Mouse (Mus musculus) liver, embryonic 12.5 days (tissue): Measurements from ENCODE around the gene Gm17657. TPM values are rescaled to one million over a fixed set of nuclear protein-coding genes. Genes with fewer than 3 reads are reported as not detected.

Experiments
- ATAC-seq: fragments of 200-750 bp; cut with Nextera tagmentation; 2 replicates; pipeline ENCODE4 v1.8.0; 2017; ENCODE audit warnings: moderate number of reproducible peaks, mild to moderate bottlenecking, moderate library complexity
- H3K27ac ChIP-seq: fragments of 300-500 bp; sonication (generic); 2 replicates; pipeline ENCODE4 v1.5.1; 2016; ENCODE audit warnings: mild to moderate bottlenecking
- H3K27me3 ChIP-seq: fragments of 300-500 bp; sonication (generic); replicated peaks from 2 replicates; pipeline ENCODE4 v1.6.1; 2016; ENCODE audit warnings: mild to moderate bottlenecking, moderate library complexity
- H3K36me3 ChIP-seq: fragments of 300-500 bp; sonication (generic); 2 replicates; pipeline ENCODE4 v1.6.1; 2016; ENCODE audit warnings: mild to moderate bottlenecking, moderate library complexity
- H3K4me1 ChIP-seq: fragments of 300-500 bp; sonication (generic); 2 replicates; pipeline ENCODE4 v1.6.1; 2016
- H3K4me2 ChIP-seq: fragments of 300-500 bp; sonication (generic); 2 replicates; pipeline ENCODE4 v1.6.1; 2016; ENCODE audit warnings: mild to moderate bottlenecking, moderate library complexity
- H3K4me3 ChIP-seq: fragments of 300-500 bp; sonication (generic); 2 replicates; pipeline ENCODE4 v1.5.1; 2016; ENCODE audit warnings: mild to moderate bottlenecking, moderate library complexity
- H3K9ac ChIP-seq: fragments of 300-500 bp; sonication (generic); 2 replicates; pipeline ENCODE4 v1.6.1; 2016; ENCODE audit warnings: mild to moderate bottlenecking, moderate library complexity
- H3K9me3 ChIP-seq: fragments of 300-500 bp; sonication (generic); replicated peaks from 2 replicates; pipeline ENCODE4 v1.6.1; 2016; ENCODE audit warnings: mild to moderate bottlenecking, moderate library complexity
- WGBS: fragments of 180-500 bp; shearing (Covaris S2); methylation state at CpG from one replicate; pipeline ENCODE4 v1.1.7; 2016; ENCODE audit not compliant: insufficient replicate concordance; 5-methylcytosine and 5-hydroxymethylcytosine counted together
- polyA plus RNA-seq: library from polyadenylated mRNA; unstranded; fragments of >200 nt; fragmentation: Nextera tagmentation; extraction: Ambion mirVana; gene quantifications from 2 replicates; pipeline ENCODE4 v1.2.1, GENCODE M21; 2016

Gene Gm17657
- polyA plus RNA-seq: not detected in 2 replicates

GRCm38 (mm10) chr17:29549543-29550428, at the start of gene Gm17657, which contains the start of gene Tbc1d22b:
Gene Gm17657, minus strand, starts transcription at chr17:29549638.
Gene Tbc1d22b, plus strand, starts transcription at chr17:29549785.
- peak within 1 kb of the TSS; percentile 91 for H3K9ac ChIP-seq
- under 1% methylated on average over 43 of the region's 44 CpGs for WGBS
- peak; percentile 97 for ATAC-seq
- no peaks in the 10 kb centered on the region for H3K36me3 ChIP-seq
- H3K4me1 ChIP-seq: peaks cover 38% of the 10 kb centered on the region
- peak within 1 kb of the TSS; percentile 97 for H3K4me2 ChIP-seq
- H3K27me3 ChIP-seq: no peaks in the 10 kb centered on the region
- H3K27ac ChIP-seq: peak within 1 kb of the TSS; percentile 65
- H3K4me3 ChIP-seq: peak within 1 kb of the TSS; percentile 94
- H3K9me3 ChIP-seq: no peaks in the 10 kb centered on the region

- Histone ChIP-seq H3K36me3 (peaks cover 61% of the 10 kb centered on the region), H3K27me3 (no peaks in the 10 kb centered on the region)
- 85% methylated on average over 14 of the region's 14 CpGs for WGBS
Measured at GRCm38 (mm10) chr17:29599051-29599450, 49.6 kb upstream of the Gm17657 start.

DNA sequence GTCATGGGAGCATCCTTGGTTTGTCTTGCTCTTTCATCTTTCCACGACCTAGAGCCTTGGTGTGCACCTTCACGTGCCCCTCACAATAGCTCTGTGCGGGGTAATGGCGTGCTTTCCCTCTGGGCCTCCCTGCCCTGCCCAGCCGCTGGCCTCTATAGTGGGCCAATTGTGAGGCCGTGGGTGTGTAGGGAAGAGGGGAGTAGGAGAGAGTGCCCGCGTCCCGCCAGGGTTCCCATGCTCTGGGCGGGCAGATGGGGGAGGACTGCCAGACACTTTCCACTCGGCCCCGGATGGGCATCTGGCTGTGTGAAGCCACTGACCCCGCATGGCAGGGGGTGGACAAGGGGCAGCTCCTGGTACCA, 47.3 kb upstream of the Gm17657 start:
- H3K27me3 ChIP-seq: no peaks in the 10 kb centered on the region
- ATAC-seq: no peak
- no peak overlapping the region for H3K9ac ChIP-seq
- H3K27ac ChIP-seq: no peak overlapping the region
- H3K36me3 ChIP-seq: peaks cover 48% of the 10 kb centered on the region
- H3K9me3 ChIP-seq: no peaks in the 10 kb centered on the region
- H3K4me3 ChIP-seq: no peak overlapping the region
- 0 out of 2 replicates have a peak, but pooled peaks cover 4% of the 10 kb centered on the region for H3K4me1 ChIP-seq
- H3K4me2 ChIP-seq: no peak overlapping the region
- 75% methylated on average over 13 of the region's 13 CpGs for WGBS

More at GRCm38 (mm10) chr17:29599051-29599450, 49.6 kb upstream of the Gm17657 start:
- H3K9ac ChIP-seq: no peak overlapping the region
- ATAC-seq: no peak
- H3K4me1 ChIP-seq: 0 out of 2 replicates have a peak, but pooled peaks cover 4% of the 10 kb centered on the region
- H3K27ac ChIP-seq: no peak overlapping the region
- H3K9me3 ChIP-seq: no peaks in the 10 kb centered on the region
- no peak overlapping the region for H3K4me2 ChIP-seq
- no peak overlapping the region for H3K4me3 ChIP-seq

GRCm38 (mm10) chr17:29595891-29596770, 46.7 kb upstream of the Gm17657 start:
- peaks cover 47% of the 10 kb centered on the region for H3K36me3 ChIP-seq
- 79% methylated on average over 15 of the region's 15 CpGs for WGBS
- no peak overlapping the region for H3K9ac ChIP-seq
- no peak overlapping the region for H3K4me2 ChIP-seq
- no peak overlapping the region for H3K4me3 ChIP-seq
- H3K27me3 ChIP-seq: no peaks in the 10 kb centered on the region
- ATAC-seq: no peak
- no peaks in the 10 kb centered on the region for H3K9me3 ChIP-seq
- no peak overlapping the region for H3K27ac ChIP-seq
- H3K4me1 ChIP-seq: 0 out of 2 replicates have a peak, but pooled peaks cover 4% of the 10 kb centered on the region

- 76% methylated on average over 11 of the region's 11 CpGs for WGBS
- Histone ChIP-seq H3K4me3 (no peak overlapping the region), H3K4me1 (peaks cover 8% of the 10 kb centered on the region), H3K9ac (no peak overlapping the region), H3K27me3 (no peaks in the 10 kb centered on the region), H3K9me3 (no peaks in the 10 kb centered on the region), H3K36me3 (peaks cover 10% of the 10 kb centered on the region), H3K4me2 (no peak overlapping the region), H3K27ac (no peak overlapping the region)
- no peak for ATAC-seq
Measured at GRCm38 (mm10) chr17:29589221-29589898, 39.9 kb upstream of the Gm17657 start.

GRCm38 (mm10) chr17:29586921-29587320, 37.5 kb upstream of the Gm17657 start:
- Histone ChIP-seq H3K36me3 (peaks cover 19% of the 10 kb centered on the region; the same call in 1 of the 2 replicates), H3K9me3 (no peaks in the 10 kb centered on the region), H3K9ac (no peak overlapping the region), H3K4me3 (no peak overlapping the region), H3K27me3 (no peaks in the 10 kb centered on the region), H3K4me2 (no peak overlapping the region), H3K27ac (no peak overlapping the region), H3K4me1 (peaks cover 24% of the 10 kb centered on the region)
- 79% methylated on average over 9 of the region's 9 CpGs for WGBS
- no peak for ATAC-seq

GRCm38 (mm10) chr17:29585446-29585845, 36.0 kb upstream of the Gm17657 start:
- H3K4me1 ChIP-seq: peaks cover 35% of the 10 kb centered on the region
- 56% methylated on average over 6 of the region's 6 CpGs for WGBS
- H3K9me3 ChIP-seq: no peaks in the 10 kb centered on the region
- H3K27me3 ChIP-seq: no peaks in the 10 kb centered on the region
- no peak for ATAC-seq
- H3K9ac ChIP-seq: no peak overlapping the region
- no peak overlapping the region for H3K27ac ChIP-seq
- peaks cover 29% of the 10 kb centered on the region for H3K36me3 ChIP-seq
- H3K4me3 ChIP-seq: no peak overlapping the region
- no peak overlapping the region for H3K4me2 ChIP-seq

- no peak overlapping the region for H3K4me3 ChIP-seq
- 76% methylated on average over 3 of the region's 3 CpGs for WGBS
- H3K4me2 ChIP-seq: no peak overlapping the region
- H3K27me3 ChIP-seq: no peaks in the 10 kb centered on the region
- no peaks in the 10 kb centered on the region for H3K9me3 ChIP-seq
- H3K27ac ChIP-seq: no peak overlapping the region
- peaks cover 42% of the 10 kb centered on the region for H3K4me1 ChIP-seq
- peaks cover 35% of the 10 kb centered on the region for H3K36me3 ChIP-seq
- ATAC-seq: no peak
- H3K9ac ChIP-seq: no peak overlapping the region
Measured at GRCm38 (mm10) chr17:29584737-29585136, 35.3 kb upstream of the Gm17657 start.

DNA sequence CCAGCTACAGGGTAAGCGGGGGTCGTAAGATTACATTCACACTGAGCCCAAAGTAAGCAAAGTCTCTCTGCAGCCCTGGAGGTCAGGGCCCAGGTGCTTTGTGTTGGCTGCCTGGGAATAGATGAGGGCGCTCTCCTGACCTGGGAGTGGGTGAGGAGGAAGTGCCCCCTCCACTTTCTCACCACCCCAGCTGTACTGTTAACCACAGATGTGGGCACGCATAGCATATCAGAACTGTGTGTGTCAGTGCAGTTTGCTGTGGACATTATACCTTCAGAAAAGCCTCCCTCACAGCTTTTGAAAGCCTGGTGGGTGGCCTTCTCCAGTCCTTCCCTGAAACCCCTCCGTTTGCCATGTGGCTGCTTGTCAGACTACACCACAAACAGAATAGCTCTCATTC, 34.9 kb upstream of the Gm17657 start:
- 64% methylated on average over 5 of the region's 5 CpGs for WGBS
- Histone ChIP-seq H3K36me3 (peaks cover 40% of the 10 kb centered on the region), H3K4me3 (no peak overlapping the region)

DNA sequence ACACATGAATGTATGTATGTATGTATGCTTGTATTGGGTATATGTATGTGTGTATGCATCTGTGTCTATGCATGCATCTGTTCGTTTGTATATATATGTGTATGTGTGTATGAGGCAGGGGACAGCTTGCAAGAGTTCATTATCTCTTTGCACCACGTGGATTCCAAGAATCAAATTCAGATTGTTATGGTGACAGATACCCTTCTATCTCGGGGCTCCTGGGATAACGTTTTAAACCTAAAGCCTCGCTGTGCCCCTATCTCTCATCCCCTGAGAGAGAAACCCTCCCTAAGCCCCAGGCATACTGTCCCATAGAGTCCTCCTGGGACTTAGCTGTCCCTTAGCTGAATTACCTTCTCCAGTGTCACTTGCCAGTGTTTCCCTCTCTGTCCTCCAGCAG, 34.1 kb upstream of the Gm17657 start:
- Histone ChIP-seq H3K27me3 (no peaks in the 10 kb centered on the region), H3K4me1 (peaks cover 48% of the 10 kb centered on the region), H3K27ac (no peak overlapping the region), H3K4me3 (no peak overlapping the region), H3K36me3 (peaks cover 47% of the 10 kb centered on the region), H3K9ac (no peak overlapping the region), H3K9me3 (no peaks in the 10 kb centered on the region), H3K4me2 (peak overlapping the region; percentile 33; the same call in 1 of the 2 replicates)
- 23% methylated on average over 5 of the region's 5 CpGs for WGBS
- peak; percentile 82 for ATAC-seq

More for the DNA sequence above, 34.9 kb upstream of the Gm17657 start:
- peak overlapping the region; percentile 33; the same call in 1 of the 2 replicates for H3K4me2 ChIP-seq
- H3K4me1 ChIP-seq: peaks cover 46% of the 10 kb centered on the region
- no peak overlapping the region for H3K9ac ChIP-seq
- H3K27ac ChIP-seq: no peak overlapping the region
- ATAC-seq: 0 out of 2 replicates have a peak, but pooled peaks have one; percentile 3
- H3K27me3 ChIP-seq: no peaks in the 10 kb centered on the region
- no peaks in the 10 kb centered on the region for H3K9me3 ChIP-seq

DNA sequence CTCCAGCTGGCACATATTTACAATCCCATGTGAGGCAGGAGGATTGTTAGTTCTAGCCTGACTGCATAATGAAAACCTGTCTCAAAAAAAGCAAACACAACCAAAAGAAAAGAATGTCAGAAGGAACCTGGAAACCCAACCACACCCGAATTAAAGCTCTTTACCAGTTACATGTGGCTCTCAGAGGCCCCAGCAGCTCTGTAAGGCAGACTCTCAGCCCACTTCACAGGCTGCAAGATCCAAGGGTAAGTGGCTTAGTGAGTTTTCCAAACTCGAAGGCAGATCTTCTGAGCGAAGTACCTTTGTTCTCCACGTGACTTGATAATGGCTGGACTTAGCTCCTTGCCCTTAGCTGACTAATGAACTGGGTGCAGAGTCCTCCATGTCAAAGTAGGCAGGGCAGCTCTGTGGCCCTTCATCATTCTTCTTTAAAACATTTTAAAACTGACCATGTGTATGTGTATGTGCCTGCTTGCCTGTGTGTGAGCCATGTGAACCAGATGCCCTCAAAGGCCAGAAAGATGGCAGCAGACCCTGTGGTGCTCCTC, 30.2 kb upstream of the Gm17657 start:
- Histone ChIP-seq H3K27ac (no peak overlapping the region), H3K27me3 (no peaks in the 10 kb centered on the region), H3K9me3 (no peaks in the 10 kb centered on the region), H3K4me1 (peaks cover 43% of the 10 kb centered on the region), H3K4me2 (no peak overlapping the region), H3K9ac (no peak overlapping the region), H3K4me3 (no peak overlapping the region), H3K36me3 (peaks cover 71% of the 10 kb centered on the region)
- 76% methylated on average over 4 of the region's 4 CpGs for WGBS
- no peak for ATAC-seq
